ENCODE assay signal across 27 mouse cellular contexts in genomic region chr9:115137858-115138257, GRCm38 (mm10).
A peak's percentile ranks its signal among the peaks of the same experiment; 100 is the strongest.
DNase-seq lines count a peak whose midpoint lies in the region; ATAC-seq and TF ChIP-seq lines count a peak whose summit lies in the region.
"Had no signal": no experiment of that assay in that cellular context is flagged by ENCODE, and none has a peak within 500 bp of the region (broad histone marks: within the 10 kb centered on the region; RNA-seq: fewer than 3 reads in every experiment).

No protein-coding gene starts in this region.

- no peak overlapping the region for H3K27ac ChIP-seq in liver, embryonic 13.5 days
- H3K27ac ChIP-seq in liver, embryonic 14.5 days, result no peak overlapping the region
- no peak overlapping the region for H3K27ac ChIP-seq in liver, postnatal 0 days (ENCODE audit: low read depth)
- H3K27ac ChIP-seq in layer of hippocampus, adult 2 months, result no peak overlapping the region
- H3K27ac ChIP-seq in hindbrain, embryonic 12.5 days, result no peak overlapping the region
- no peak overlapping the region for H3K27ac ChIP-seq in gastrocnemius, adult 2 months
- H3K27ac ChIP-seq: forebrain, embryonic 10.5 days; forebrain, embryonic 13.5 days; heart, embryonic 15.5 days; hindbrain, embryonic 10.5 days; hindbrain, embryonic 14.5 days; hindbrain, postnatal 0 days had no signal

- no peak overlapping the region for H3K4me2 ChIP-seq in liver, embryonic 13.5 days
- no peak overlapping the region for H3K4me2 ChIP-seq in liver, embryonic 14.5 days (ENCODE audit: low read depth)
- H3K4me2 ChIP-seq in liver, postnatal 0 days (ENCODE audit: low read depth, low read length), result no peak overlapping the region
- H3K4me2 ChIP-seq in hindbrain, embryonic 12.5 days (replicated peaks), result no peak overlapping the region
- H3K4me2 ChIP-seq: forebrain, embryonic 13.5 days; heart, embryonic 12.5 days; heart, embryonic 15.5 days; hindbrain, embryonic 14.5 days had no signal

- peak; percentile 26; the same call in 1 of the 2 replicates for ATAC-seq in liver, embryonic 13.5 days (ENCODE audit: low read depth)
- ATAC-seq in liver, embryonic 14.5 days (ENCODE audit: insufficient read depth), result peak; percentile 31; the same call in 1 of the 2 replicates
- ATAC-seq in liver, postnatal 0 days, result peak; percentile 17; the same call in 1 of the 2 replicates
- ATAC-seq in hindbrain, embryonic 12.5 days (ENCODE audit: low FRiP score), result no peak
- ATAC-seq: forebrain, embryonic 13.5 days; forebrain, embryonic 16.5 days; hindbrain, postnatal 0 days had no signal

- no peaks in the 10 kb centered on the region for H3K36me3 ChIP-seq in liver, embryonic 13.5 days
- no peaks in the 10 kb centered on the region for H3K36me3 ChIP-seq in liver, embryonic 14.5 days (replicated peaks; ENCODE audit: control insufficient read depth, insufficient read depth, low read depth)
- no peaks in the 10 kb centered on the region for H3K36me3 ChIP-seq in liver, postnatal 0 days (replicated peaks; ENCODE audit: insufficient read depth, low read length)
- no peaks in the 10 kb centered on the region for H3K36me3 ChIP-seq in hindbrain, embryonic 12.5 days
- H3K36me3 ChIP-seq: forebrain, embryonic 10.5 days; G1E; heart, embryonic 12.5 days; heart, embryonic 15.5 days; hindbrain, embryonic 10.5 days had no signal

- H3K4me1 ChIP-seq in liver, embryonic 13.5 days (replicated peaks), result no peaks in the 10 kb centered on the region
- H3K4me1 ChIP-seq in liver, embryonic 14.5 days (replicated peaks; ENCODE audit: control insufficient read depth in 2 of 2, insufficient read depth in 2 of 2, low read length in 1 of 2), result no peaks in the 10 kb centered on the region; a peak in 1 of 4 replicates
- H3K4me1 ChIP-seq in liver, postnatal 0 days (ENCODE audit: insufficient read depth), result no peaks in the 10 kb centered on the region
- peaks cover 2% of the 10 kb centered on the region; the same call in 1 of the 2 replicates for H3K4me1 ChIP-seq in hindbrain, embryonic 12.5 days
- H3K4me1 ChIP-seq: heart, embryonic 12.5 days; heart, embryonic 15.5 days had no signal

- no peak for DNase-seq in liver, embryonic 13.5 days
- DNase-seq in liver, result no peak
- DNase-seq in liver, embryonic 14.5 days (ENCODE audit: low read depth in 3 of 3, low spot score in 3 of 3), result no peak
- no peak for DNase-seq in liver, postnatal 0 days
- no peak for DNase-seq in layer of hippocampus, adult 2 months (ENCODE audit: low spot score in 2 of 2)
- no peak for DNase-seq in gastrocnemius, adult 2 months
- DNase-seq: adrenal gland, adult 2 months; adrenal gland, postnatal 14 days; B cell, adult 2 months; cerebellum, adult 18-20 months; cerebellum, adult 9-10 months; cerebellum, postnatal 14 days; gastrocnemius, postnatal 25 days; heart, adult 18-20 months; heart, postnatal 10 days; heart, postnatal 36 days had no signal

- intact Hi-C loops in gastrocnemius, adult 2 months (cut with DNase I), result no loop called here

- no peaks in the 10 kb centered on the region for H3K9me3 ChIP-seq in liver, embryonic 13.5 days (replicated peaks)
- no peaks in the 10 kb centered on the region for H3K9me3 ChIP-seq in liver, embryonic 14.5 days (ENCODE audit: control insufficient read depth, low read length)
- H3K9me3 ChIP-seq in liver, postnatal 0 days (ENCODE audit: low read length), result no peaks in the 10 kb centered on the region
- H3K9me3 ChIP-seq in hindbrain, embryonic 12.5 days (replicated peaks), result no peaks in the 10 kb centered on the region
- H3K9me3 ChIP-seq: forebrain, embryonic 10.5 days; forebrain, embryonic 13.5 days; heart, embryonic 12.5 days; heart, embryonic 15.5 days; hindbrain, embryonic 10.5 days had no signal

- no peak for TF ChIP-seq EP300 in liver, embryonic 14.5 days (IDR thresholded peaks at IDR 0.05; ENCODE audit: low read depth)
- TF ChIP-seq EP300 in liver, postnatal 0 days (IDR thresholded peaks at IDR 0.05; ENCODE audit: low read depth), result peak; percentile 43; the same call in 1 of the 2 replicates

- H3K4me3 ChIP-seq in liver, embryonic 13.5 days (replicated peaks), result no peak overlapping the region
- H3K4me3 ChIP-seq in liver, embryonic 14.5 days (ENCODE audit: insufficient read depth in 1 of 2, low read depth in 2 of 2, low read length in 2 of 2), result no peak overlapping the region
- no peak overlapping the region for H3K4me3 ChIP-seq in liver, postnatal 0 days (ENCODE audit: low read depth, low read length)
- H3K4me3 ChIP-seq in layer of hippocampus, adult 2 months, result no peak overlapping the region
- no peak overlapping the region for H3K4me3 ChIP-seq in hindbrain, embryonic 12.5 days
- H3K4me3 ChIP-seq in gastrocnemius, adult 2 months, result no peak overlapping the region
- H3K4me3 ChIP-seq: forebrain, embryonic 10.5 days; forebrain, embryonic 13.5 days; heart, embryonic 12.5 days; heart, embryonic 15.5 days; hindbrain, embryonic 10.5 days had no signal

- H3K9ac ChIP-seq in liver, embryonic 13.5 days, result no peak overlapping the region
- H3K9ac ChIP-seq in liver, embryonic 14.5 days (replicated peaks), result no peak overlapping the region
- no peak overlapping the region for H3K9ac ChIP-seq in liver, postnatal 0 days (replicated peaks)
- H3K9ac ChIP-seq in hindbrain, embryonic 12.5 days, result no peak overlapping the region
- H3K9ac ChIP-seq: forebrain, embryonic 13.5 days; heart, embryonic 12.5 days; heart, embryonic 15.5 days; hindbrain, embryonic 14.5 days had no signal

- H3K27me3 ChIP-seq in liver, embryonic 13.5 days, result no peaks in the 10 kb centered on the region
- no peaks in the 10 kb centered on the region for H3K27me3 ChIP-seq in liver, embryonic 14.5 days (ENCODE audit: control insufficient read depth, insufficient read depth, low read length)
- H3K27me3 ChIP-seq in liver, postnatal 0 days (ENCODE audit: insufficient read depth, low read length), result no peaks in the 10 kb centered on the region
- H3K27me3 ChIP-seq in hindbrain, embryonic 12.5 days, result no peaks in the 10 kb centered on the region
- H3K27me3 ChIP-seq: CH12.LX; forebrain, embryonic 13.5 days; heart, embryonic 12.5 days; heart, embryonic 15.5 days had no signal

- WGBS in liver, embryonic 13.5 days (ENCODE audit: insufficient replicate concordance), result 15% methylated on average over 3 of the region's 3 CpGs
- WGBS in liver, embryonic 14.5 days (ENCODE audit: insufficient replicate concordance), result 19% methylated on average over 3 of the region's 3 CpGs
- 50% methylated on average over 3 of the region's 3 CpGs for WGBS in liver, postnatal 0 days (ENCODE audit: insufficient replicate concordance)
- WGBS in hindbrain, embryonic 12.5 days, result 88% methylated on average over 3 of the region's 3 CpGs

- TF ChIP-seq CTCF in liver, embryonic 14.5 days (IDR thresholded peaks at IDR 0.05; ENCODE audit: low read depth), result no peak
- no peak for TF ChIP-seq CTCF in liver, postnatal 0 days (IDR thresholded peaks at IDR 0.05; ENCODE audit: low read depth)
- no peak for TF ChIP-seq CTCF in layer of hippocampus, adult 2 months (conservative IDR thresholded peaks at IDR 0.05)
- TF ChIP-seq CTCF in gastrocnemius, adult 2 months (IDR thresholded peaks at IDR 0.05), result no peak
